Mouse (Mus musculus): Measurements from ENCODE around the gene Krcc1.

- TF ChIP-seq CHD2 (IDR thresholded peaks at IDR 0.05; ENCODE audit: low read length) (no peak), MXI1 (IDR thresholded peaks at IDR 0.05; ENCODE audit: low read depth, low read length) (no peak), CTCF (conservative IDR thresholded peaks at IDR 0.05 in 1 of 2, IDR thresholded peaks at IDR 0.05 in 1 of 2; ENCODE audit: low read depth in 2 of 2, low read length in 2 of 2) (no peak), TCF12 (IDR thresholded peaks at IDR 0.05; ENCODE audit: low read depth, low read length) (no peak), POLR2A (IDR thresholded peaks at IDR 0.05; ENCODE audit: low read depth, low read length) (no peak), USF2 (conservative IDR thresholded peaks at IDR 0.05; ENCODE audit: low read depth, low read length) (no peak)
These were observed 32.3 kb upstream of the Krcc1 start for GRCm38 (mm10) chr6:71239069-71239750.

Data from CH12.LX (cell line).